Mouse (Mus musculus) cerebral cortex, adult 2 months (tissue): ENCODE results near the gene Galnt17.

ENCODE experiments used
- WGBS: fragments of 180-500 bp; shearing (Covaris S2); methylation state at CpG from one replicate; pipeline ENCODE4 v1.1.7; 2018; 5-methylcytosine and 5-hydroxymethylcytosine counted together

The Galnt17 gene

DNA sequence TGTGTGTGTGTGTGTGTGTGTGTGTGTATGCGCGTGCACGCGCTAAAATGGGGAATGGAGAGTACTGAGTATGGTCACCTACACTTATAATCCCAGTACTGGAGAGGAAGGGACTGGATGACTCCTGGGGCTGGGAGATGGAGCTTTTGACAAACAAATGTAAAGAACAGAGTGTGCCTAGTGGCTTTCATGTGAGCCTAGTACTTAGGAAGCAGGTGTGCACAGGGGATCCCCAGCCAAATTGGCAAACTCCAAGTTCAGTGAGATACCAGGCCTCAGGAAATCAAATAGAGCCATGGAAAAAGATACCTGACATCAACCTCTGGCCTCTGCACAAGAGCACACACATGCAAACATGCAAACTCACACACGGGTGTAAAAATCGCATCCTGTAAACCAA is 61.7 kb downstream of the Galnt17 start:
- WGBS = 97% methylated on average over 6 of the region's 6 CpGs

- WGBS = 50% methylated on average over 4 of the region's 4 CpGs
Observed at GRCm38 (mm10) chr5:131241689-131242088, 66.6 kb downstream of the Galnt17 start.

DNA sequence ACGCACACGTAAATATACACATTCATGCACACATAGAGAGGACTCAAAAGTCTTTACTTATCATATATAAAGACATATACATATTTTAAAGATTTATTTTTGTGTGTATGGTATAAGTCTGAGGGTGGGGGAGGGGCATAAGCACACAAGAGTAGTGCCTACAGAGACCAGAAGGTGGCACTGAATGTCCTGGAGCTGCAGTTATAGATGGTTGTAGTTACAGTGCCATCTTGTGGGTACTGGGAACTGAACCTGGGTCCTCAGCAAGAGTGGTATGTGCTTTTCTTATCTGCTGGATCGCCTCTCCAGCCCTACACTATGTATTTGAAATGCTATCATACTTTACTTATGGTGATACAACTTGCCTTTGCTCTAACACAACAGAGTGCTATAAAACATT is 68.5 kb downstream of the Galnt17 start:
- 94% methylated on average over 3 of the region's 3 CpGs for WGBS

- 72% methylated on average over 8 of the region's 8 CpGs for WGBS
Observed at GRCm38 (mm10) chr5:131236906-131237305, 71.4 kb downstream of the Galnt17 start.

DNA sequence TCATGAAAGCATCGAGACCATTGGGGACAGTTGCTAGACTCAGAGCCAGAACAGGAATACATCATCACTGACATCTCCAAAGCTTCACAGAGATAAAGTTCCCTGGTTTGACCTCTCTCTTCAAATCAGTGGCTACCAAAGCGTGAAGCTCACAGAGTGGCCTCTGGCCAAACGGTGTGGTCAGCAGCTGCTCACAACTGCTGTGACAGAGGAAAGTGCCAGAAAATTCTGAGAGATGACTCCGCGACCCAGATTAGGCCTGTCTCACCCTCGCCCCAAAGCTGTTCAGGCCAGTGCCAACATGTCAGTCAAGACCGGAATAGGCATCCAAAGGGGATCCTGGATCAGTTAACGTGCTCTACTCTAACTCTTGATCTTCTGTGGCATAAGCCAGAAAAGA is 74.5 kb downstream of the Galnt17 start:
- WGBS = 89% methylated on average over 8 of the region's 8 CpGs

GRCm38 (mm10) chr5:131231060-131231459 is 77.2 kb downstream of the Galnt17 start:
- 76% methylated on average over 11 of the region's 11 CpGs for WGBS

GRCm38 (mm10) chr5:131229744-131230143 is 78.6 kb downstream of the Galnt17 start:
- 61% methylated on average over 10 of the region's 10 CpGs for WGBS

- 16% methylated on average over 1 of the region's 1 CpGs for WGBS
Observed at GRCm38 (mm10) chr5:131223416-131223815, 84.9 kb downstream of the Galnt17 start.

DNA sequence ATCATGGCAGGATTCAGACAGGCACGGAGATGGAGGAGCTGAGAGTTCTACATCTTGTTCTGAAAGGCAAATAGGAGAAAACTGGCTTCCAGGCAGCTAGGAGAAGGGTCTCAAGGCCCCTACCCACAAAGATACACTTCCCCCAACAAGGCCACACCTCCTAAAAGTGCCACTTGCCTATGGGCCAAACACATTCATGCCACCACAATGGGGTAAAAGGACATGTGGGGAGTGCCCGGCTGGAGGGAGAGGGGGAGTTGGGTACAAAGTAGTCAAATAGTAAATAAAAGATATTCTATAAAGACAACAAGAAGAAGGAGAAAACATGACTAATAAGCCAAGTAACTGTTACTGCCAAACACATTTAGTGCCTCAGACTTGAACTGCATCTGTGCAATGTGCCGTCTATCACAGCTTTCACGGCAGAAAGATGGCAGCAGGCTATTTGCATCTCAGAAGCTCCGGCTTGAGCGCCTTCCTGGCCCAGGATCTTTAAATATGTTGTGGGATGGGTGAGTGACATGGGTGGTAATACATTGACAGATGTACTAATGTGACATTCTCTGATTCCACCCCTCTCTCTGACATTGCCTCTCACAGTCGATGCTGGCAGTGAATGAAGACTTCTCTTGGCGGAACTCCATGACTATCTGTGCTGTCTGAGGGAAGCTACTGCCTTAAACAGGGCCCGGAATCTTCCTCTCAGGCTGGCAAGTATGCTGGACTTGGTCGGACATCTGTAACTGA is 85.6 kb downstream of the Galnt17 start:
- WGBS = 54% methylated on average over 10 of the region's 10 CpGs

- WGBS = 86% methylated on average over 3 of the region's 3 CpGs
Observed at GRCm38 (mm10) chr5:131218221-131218620, 90.1 kb downstream of the Galnt17 start.

DNA sequence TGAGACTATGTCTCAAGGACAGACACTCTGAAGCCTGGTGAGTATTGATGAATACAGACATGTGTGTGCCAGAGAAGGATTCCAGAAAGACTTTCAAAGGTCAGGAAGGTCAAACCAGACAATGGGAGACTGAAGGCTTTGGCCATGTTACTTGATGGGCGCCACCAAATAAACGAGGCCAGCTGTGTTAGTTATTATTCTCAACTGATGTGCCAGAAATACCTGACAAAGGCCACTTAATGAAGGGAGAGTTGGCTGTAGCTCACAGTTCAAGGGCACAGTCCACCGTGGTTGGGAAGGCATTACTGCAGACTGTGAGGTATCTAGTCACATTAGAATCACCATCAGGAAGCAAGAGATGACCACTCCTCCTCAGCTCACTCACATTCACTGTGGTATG is 96.7 kb downstream of the Galnt17 start:
- 57% methylated on average over 3 of the region's 3 CpGs for WGBS

DNA sequence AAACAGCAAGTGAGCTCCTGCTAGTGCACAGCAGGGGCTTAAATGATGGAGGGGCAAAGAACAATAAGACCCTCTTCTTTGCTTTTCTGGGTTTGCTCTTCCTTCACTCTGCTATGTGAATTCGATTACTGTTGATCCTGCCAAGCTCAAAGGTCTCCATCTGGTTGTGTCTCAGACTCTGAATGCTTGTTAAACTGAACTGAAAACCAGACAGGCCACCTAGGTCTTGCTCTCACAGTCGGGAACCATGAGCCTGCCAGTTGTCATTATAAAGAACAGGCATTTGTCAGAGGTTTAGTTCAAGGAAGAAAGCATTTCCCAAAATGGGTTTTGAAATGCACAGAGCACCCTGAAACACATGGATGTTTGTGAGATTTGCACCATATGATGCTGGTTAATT is 107.2 kb downstream of the Galnt17 start:
- WGBS = 56% methylated on average over 2 of the region's 2 CpGs

DNA sequence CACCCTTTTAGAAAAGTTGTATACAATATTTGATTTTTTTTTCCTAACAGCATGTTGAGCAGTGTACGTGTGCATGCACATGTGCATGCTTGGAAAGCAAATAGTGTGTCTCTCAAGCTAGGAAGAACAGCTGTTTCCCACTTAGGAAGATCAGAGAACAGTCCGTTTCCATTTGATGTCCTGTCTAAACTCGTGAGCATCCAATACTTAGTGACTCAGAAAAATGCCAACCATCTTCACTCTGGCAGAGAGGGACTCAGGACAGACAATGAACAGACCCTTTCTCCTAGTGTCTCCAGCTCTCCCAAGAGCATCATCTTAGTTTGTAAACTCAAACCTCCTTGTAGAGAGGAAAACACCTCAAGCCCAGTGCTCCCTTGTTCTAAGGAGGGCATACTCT is 116.0 kb downstream of the Galnt17 start:
- 55% methylated on average over 3 of the region's 3 CpGs for WGBS

- WGBS = 47% methylated on average over 1 of the region's 1 CpGs
Observed at GRCm38 (mm10) chr5:131181231-131181630, 127.1 kb downstream of the Galnt17 start.

- WGBS = 50% methylated on average over 1 of the region's 1 CpGs
Observed at GRCm38 (mm10) chr5:131180756-131181155, 127.5 kb downstream of the Galnt17 start.

DNA sequence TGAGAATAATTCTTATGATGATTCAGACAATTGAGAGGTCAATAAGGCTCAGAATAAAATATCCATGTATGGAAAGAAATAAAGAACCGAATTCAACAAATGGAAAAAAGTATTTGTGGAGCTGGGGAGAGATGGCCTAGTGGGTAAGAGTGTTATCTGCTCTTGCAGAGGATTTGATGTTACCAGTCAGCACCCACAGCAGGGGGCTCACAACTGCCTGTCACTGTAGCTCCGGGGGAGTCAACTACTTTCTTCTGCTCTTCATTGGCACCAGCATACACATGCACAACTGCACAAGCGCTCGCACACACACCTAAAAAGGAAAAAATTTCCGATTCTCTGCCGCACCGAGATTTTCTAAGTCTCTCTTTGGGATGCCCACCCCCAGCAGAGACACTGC is 130.4 kb downstream of the Galnt17 start:
- WGBS = 79% methylated on average over 7 of the region's 7 CpGs

DNA sequence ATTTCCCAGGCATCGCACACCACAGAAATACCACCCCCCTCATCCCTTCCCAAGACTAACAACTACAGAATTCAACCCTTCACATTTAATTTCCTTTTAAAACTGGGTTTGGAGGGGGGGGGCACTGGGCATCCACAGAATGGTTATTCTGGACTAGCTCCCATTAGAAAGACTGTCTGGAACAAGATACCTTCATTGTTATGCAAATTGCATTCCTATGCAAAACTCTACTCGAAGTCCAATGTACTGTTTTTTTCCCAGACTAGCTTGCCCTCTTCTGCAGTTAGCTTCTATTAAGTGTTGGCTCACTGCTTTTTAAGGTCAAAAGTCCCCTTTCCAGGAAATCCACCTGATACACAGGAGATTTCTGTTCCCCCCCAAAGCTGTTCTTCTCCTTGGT is 131.1 kb downstream of the Galnt17 start:
- 48% methylated on average over 2 of the region's 2 CpGs for WGBS

GRCm38 (mm10) chr5:131169186-131169585 is 139.1 kb downstream of the Galnt17 start:
- 88% methylated on average over 6 of the region's 6 CpGs for WGBS

DNA sequence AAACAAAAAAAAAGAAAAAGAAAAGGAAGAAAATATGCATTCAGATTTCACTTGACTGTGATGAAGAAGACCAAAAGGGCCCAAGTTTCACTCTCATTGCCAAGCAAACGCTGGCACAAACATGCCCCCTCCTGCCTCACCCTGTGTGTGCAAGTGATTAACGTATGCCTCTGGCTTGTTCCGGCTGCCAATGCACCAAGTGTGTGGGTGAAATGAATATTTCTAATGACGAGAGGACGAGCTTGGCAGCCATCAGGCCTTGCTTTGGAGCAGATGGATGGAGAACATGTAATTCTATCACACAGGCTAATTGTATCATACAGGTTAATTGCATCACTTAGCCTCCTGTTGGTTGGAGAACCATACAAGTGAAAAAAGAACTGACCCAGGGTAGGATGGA is 140.9 kb downstream of the Galnt17 start:
- 63% methylated on average over 5 of the region's 5 CpGs for WGBS

- WGBS = 59% methylated on average over 7 of the region's 7 CpGs
Observed at GRCm38 (mm10) chr5:131165681-131166080, 142.6 kb downstream of the Galnt17 start.

GRCm38 (mm10) chr5:131157866-131158265 is 150.4 kb downstream of the Galnt17 start:
- WGBS = 82% methylated on average over 4 of the region's 4 CpGs

DNA sequence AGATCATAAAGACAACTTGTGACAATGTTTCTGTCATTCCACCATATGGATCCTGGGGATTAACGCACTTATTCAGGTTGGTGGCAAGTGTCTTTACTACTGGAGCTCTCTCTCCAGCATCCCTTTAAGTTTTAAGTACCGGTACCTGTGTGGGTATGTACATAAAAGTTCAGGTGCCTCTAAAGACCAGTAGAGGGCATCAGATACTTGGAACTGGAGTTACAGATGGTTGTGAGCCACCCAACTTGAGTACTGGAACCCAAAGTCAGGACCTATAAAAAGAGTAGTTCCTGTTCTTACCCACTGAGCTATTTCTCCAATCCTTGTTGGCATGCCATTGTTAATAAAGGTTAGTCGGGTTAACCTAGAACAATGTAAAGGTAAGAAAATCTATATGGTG is 152.0 kb downstream of the Galnt17 start:
- WGBS = 85% methylated on average over 3 of the region's 3 CpGs

DNA sequence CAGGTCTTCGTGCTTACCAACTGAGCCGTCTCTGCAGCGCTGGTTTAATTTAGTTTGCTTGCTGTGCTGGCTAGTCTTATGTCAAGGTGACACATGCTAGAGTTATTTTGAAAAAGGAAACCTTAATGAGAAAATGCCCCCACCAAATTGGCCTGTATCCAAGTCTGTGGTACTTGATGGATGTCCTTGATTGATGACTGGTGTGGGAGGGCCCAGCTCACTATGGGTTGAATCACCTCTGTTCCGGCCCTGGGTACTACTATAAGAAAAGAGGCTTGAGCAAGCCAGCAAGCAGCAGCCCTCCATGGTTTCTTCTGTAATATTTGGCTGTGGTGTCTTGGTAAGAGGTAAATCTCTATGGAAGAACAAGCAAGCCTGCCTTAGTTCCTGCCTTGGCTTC is 165.7 kb downstream of the Galnt17 start:
- WGBS = 84% methylated on average over 4 of the region's 4 CpGs

GRCm38 (mm10) chr5:131120296-131120840 is 187.9 kb downstream of the Galnt17 start:
- 64% methylated on average over 8 of the region's 8 CpGs for WGBS
